Mouse (Mus musculus) MEL (cell line): Measurements from ENCODE around the gene Vps11. TPM values are rescaled to one million over a fixed set of nuclear protein-coding genes. Genes with fewer than 3 reads are reported as not detected.

Source experiments
- DNase-seq: peaks from one replicate; pipeline ENCODE4 v3.0.0; 2011; ENCODE audit warnings: low read depth, low spot score
- H3K27ac ChIP-seq: 2 replicates; pipeline ENCODE4 v1.5.1; 2012; ENCODE audit warnings: low read depth, mild to moderate bottlenecking, control low read depth, low read length, moderate library complexity; ENCODE audit not compliant: control insufficient read depth
- H3K27me3 ChIP-seq, 2 experiments: fragments of 150-350 bp in 1 of 2; sonication (generic) in 1 of 2; 2 replicates each; pipeline ENCODE4 v1.6.1; 2012; ENCODE audit warnings: low read length in 2 of 2, mild to moderate bottlenecking in 2 of 2, improper control_type of control experiment in 1 of 2, moderate library complexity in 1 of 2; ENCODE audit not compliant: insufficient read depth in 2 of 2, control insufficient read depth in 1 of 2
- H3K36me3 ChIP-seq, 2 experiments: 2 replicates each; pipeline ENCODE4 v1.6.1; 2012 to 2014; ENCODE audit warnings: low read length in 2 of 2, improper control_type of control experiment in 1 of 2, inconsistent platforms in 1 of 2, mild to moderate bottlenecking in 1 of 2; ENCODE audit not compliant: insufficient read depth in 2 of 2, control insufficient read depth in 1 of 2
- H3K4me1 ChIP-seq, 2 experiments: fragments of 150-350 bp in 1 of 2; sonication (generic) in 1 of 2; 2 replicates each; pipeline ENCODE4 v1.6.1; 2012; ENCODE audit warnings: low read length in 2 of 2, improper control_type of control experiment in 1 of 2, mild to moderate bottlenecking in 1 of 2; ENCODE audit not compliant: insufficient read depth in 2 of 2, control insufficient read depth in 1 of 2
- H3K4me3 ChIP-seq, 2 experiments: fragments of 150-350 bp in 1 of 2; sonication (generic) in 1 of 2; 2 replicates each; pipeline ENCODE4 v1.5.1; 2012; ENCODE audit warnings: low read depth in 2 of 2, low read length in 2 of 2, mild to moderate bottlenecking in 2 of 2, moderate library complexity in 2 of 2, control low read depth in 1 of 2, improper control_type of control experiment in 1 of 2; ENCODE audit not compliant: control insufficient read depth in 1 of 2, insufficient read depth in 1 of 2
- H3K79me2 ChIP-seq: 2 replicates; pipeline ENCODE4 v1.6.1; 2012; ENCODE audit warnings: mild to moderate bottlenecking, low read length, moderate library complexity; ENCODE audit not compliant: control insufficient read depth, poor library complexity, insufficient read depth
- H3K9ac ChIP-seq: 2 replicates; pipeline ENCODE4 v1.6.1; 2012; ENCODE audit warnings: low read depth, mild to moderate bottlenecking, control low read depth, low read length, moderate library complexity; ENCODE audit not compliant: control insufficient read depth, poor library complexity, severe bottlenecking
- H3K9me3 ChIP-seq: fragments of 150-350 bp; sonication (generic); replicated peaks from 2 replicates; pipeline ENCODE4 v1.6.1; 2012; ENCODE audit warnings: mild to moderate bottlenecking, low read length, improper control_type of control experiment, moderate library complexity; ENCODE audit not compliant: insufficient read depth
- BHLHE40 ChIP-seq: IDR thresholded peaks from 2 replicates; pipeline ENCODE4 v1.6.1; 2012; ENCODE audit warnings: low read depth, mild to moderate bottlenecking, inconsistent platforms, low read length, improper control_type of control experiment, borderline replicate concordance
- CHD1 ChIP-seq: IDR thresholded peaks from 2 replicates; pipeline ENCODE4 v1.6.1; 2012; ENCODE audit warnings: low read depth, mild to moderate bottlenecking, inconsistent platforms, low read length, improper control_type of control experiment
- CHD2 ChIP-seq: IDR thresholded peaks from 2 replicates; pipeline ENCODE4 v1.6.1; 2011; ENCODE audit warnings: low read length, improper control_type of control experiment
- E2F4 ChIP-seq: IDR thresholded peaks from 2 replicates; pipeline ENCODE4 v1.6.1; 2011; ENCODE audit warnings: low read depth, low read length, improper control_type of control experiment, borderline replicate concordance
- ELF1 ChIP-seq: IDR thresholded peaks from 2 replicates; pipeline ENCODE4 v1.6.1; 2014; ENCODE audit warnings: low read depth, mild to moderate bottlenecking, inconsistent platforms, low read length, improper control_type of control experiment, moderate library complexity
- EP300 ChIP-seq, 2 experiments: IDR thresholded peaks; 2 replicates each; pipeline ENCODE4 v1.6.1; 2011; ENCODE audit warnings: improper control_type of control experiment in 2 of 2, low read length in 2 of 2, low read depth in 1 of 2, mild to moderate bottlenecking in 1 of 2
- GABPA ChIP-seq: IDR thresholded peaks from 2 replicates; pipeline ENCODE4 v1.6.1; 2012; ENCODE audit warnings: low read depth, mild to moderate bottlenecking, inconsistent platforms, low read length, improper control_type of control experiment, moderate library complexity
- GATA1 ChIP-seq: IDR thresholded peaks from 2 replicates; pipeline ENCODE4 v1.6.1; 2011; ENCODE audit warnings: low read depth, low read length, improper control_type of control experiment
- KAT2A ChIP-seq: conservative IDR thresholded peaks from 2 replicates; pipeline ENCODE4 v1.6.1; 2012; ENCODE audit warnings: low read depth, low read length, improper control_type of control experiment, inconsistent platforms
- MAX ChIP-seq: IDR thresholded peaks from 2 replicates; pipeline ENCODE4 v1.6.1; 2011; ENCODE audit warnings: low read length, improper control_type of control experiment
- MAZ ChIP-seq: IDR thresholded peaks from 2 replicates; pipeline ENCODE4 v1.6.1; 2012; ENCODE audit warnings: low read depth, mild to moderate bottlenecking, inconsistent platforms, low read length, improper control_type of control experiment
- MEF2A ChIP-seq: IDR thresholded peaks from 2 replicates; pipeline ENCODE4 v1.6.1; 2014; ENCODE audit warnings: low read depth, mild to moderate bottlenecking, inconsistent platforms, low read length, improper control_type of control experiment; ENCODE audit not compliant: poor library complexity, insufficient replicate concordance, severe bottlenecking; ENCODE audit errors: extremely low read depth
- MXI1 ChIP-seq: IDR thresholded peaks from 2 replicates; pipeline ENCODE4 v1.6.1; 2011; ENCODE audit warnings: mild to moderate bottlenecking, low read depth, low read length, improper control_type of control experiment
- MYC ChIP-seq: IDR thresholded peaks from 2 replicates; pipeline ENCODE4 v1.6.1; 2011; ENCODE audit warnings: low read depth, mild to moderate bottlenecking, low read length, improper control_type of control experiment, moderate library complexity
- POLR2A ChIP-seq, 2 experiments: IDR thresholded peaks; 2 replicates each; pipeline ENCODE4 v1.6.1; 2011 to 2012; ENCODE audit warnings: low read length in 2 of 2, mild to moderate bottlenecking in 2 of 2, control low read depth in 1 of 2, improper control_type of control experiment in 1 of 2, low read depth in 1 of 2, moderate library complexity in 1 of 2; ENCODE audit not compliant: control insufficient read depth in 1 of 2, insufficient read depth in 1 of 2, poor library complexity in 1 of 2
- POLR2AphosphoS2 ChIP-seq: IDR thresholded peaks from 2 replicates; pipeline ENCODE4 v1.6.1; 2011; ENCODE audit warnings: low read length, improper control_type of control experiment
- POLR2AphosphoS5 ChIP-seq: IDR thresholded peaks from 2 replicates; pipeline ENCODE4 v1.6.1; 2012; ENCODE audit warnings: low read depth, borderline replicate concordance, mild to moderate bottlenecking, inconsistent platforms, low read length, moderate library complexity, mixed read lengths
- RAD21 ChIP-seq: IDR thresholded peaks from 2 replicates; pipeline ENCODE4 v1.6.1; 2011; ENCODE audit warnings: mild to moderate bottlenecking, low read depth, low read length, improper control_type of control experiment
- SIN3A ChIP-seq: IDR thresholded peaks from 2 replicates; pipeline ENCODE4 v1.6.1; 2012; ENCODE audit warnings: low read length, improper control_type of control experiment, inconsistent platforms
- SMC3 ChIP-seq: IDR thresholded peaks from 2 replicates; pipeline ENCODE4 v1.6.1; 2011; ENCODE audit warnings: low read depth, low read length, improper control_type of control experiment
- TAL1 ChIP-seq: IDR thresholded peaks from 2 replicates; pipeline ENCODE4 v1.6.1; 2012; ENCODE audit warnings: mild to moderate bottlenecking, inconsistent platforms, low read length, moderate library complexity, mixed read lengths
- UBTF ChIP-seq: IDR thresholded peaks from 2 replicates; pipeline ENCODE4 v1.6.1; 2012; ENCODE audit warnings: low read depth, mild to moderate bottlenecking, inconsistent platforms, low read length, improper control_type of control experiment, moderate library complexity, borderline replicate concordance; ENCODE audit not compliant: insufficient read depth
- USF1 ChIP-seq: IDR thresholded peaks from 2 replicates; pipeline ENCODE4 v1.6.1; 2014; ENCODE audit warnings: low read depth, mild to moderate bottlenecking, inconsistent platforms, low read length, improper control_type of control experiment, moderate library complexity
- USF2 ChIP-seq, 2 experiments: IDR thresholded peaks; 2 replicates each; pipeline ENCODE4 v1.6.1; 2011 to 2012; ENCODE audit warnings: improper control_type of control experiment in 2 of 2, low read length in 2 of 2, borderline replicate concordance in 1 of 2, inconsistent platforms in 1 of 2, low read depth in 1 of 2, mild to moderate bottlenecking in 1 of 2; ENCODE audit not compliant: insufficient read depth in 1 of 2
- ZC3H11A ChIP-seq: IDR thresholded peaks from 2 replicates; pipeline ENCODE4 v1.6.1; 2012; ENCODE audit warnings: low read depth, mild to moderate bottlenecking, inconsistent platforms, low read length, improper control_type of control experiment
- ZKSCAN1 ChIP-seq: IDR thresholded peaks from 2 replicates; pipeline ENCODE4 v1.6.1; 2012; ENCODE audit warnings: low read depth, mild to moderate bottlenecking, inconsistent platforms, low read length, improper control_type of control experiment, moderate library complexity
- ZMIZ1 ChIP-seq: IDR thresholded peaks from 2 replicates; pipeline ENCODE4 v1.6.1; 2012; ENCODE audit warnings: low read depth, mild to moderate bottlenecking, inconsistent platforms, low read length, improper control_type of control experiment, moderate library complexity
- ZNF384 ChIP-seq: IDR thresholded peaks from 2 replicates; pipeline ENCODE4 v1.6.1; 2012; ENCODE audit warnings: low read depth, mild to moderate bottlenecking, inconsistent platforms, low read length, improper control_type of control experiment
- polyA plus RNA-seq, 2 experiments: library from polyadenylated mRNA; stranded (reverse) in 1 of 2; unstranded in 1 of 2; fragments of >175 nt in 1 of 2; fragments of >200 nt in 1 of 2; gene quantifications; 2 replicates each; pipeline versions ENCODE4 v1.2.1 to v1.2.4; 2012; ENCODE audit warnings: low replicate concordance in 2 of 2, low read depth in 1 of 2; ENCODE audit not compliant: insufficient read length in 2 of 2, insufficient read depth in 1 of 2, missing spikeins in 1 of 2
- total RNA-seq: library from RNA; depleted of rRNA; stranded (reverse); fragments of 300-350 nt; gene quantifications from 2 replicates; pipeline ENCODE4 v1.2.3, GENCODE M21; 2012

Gene Vps11
- total and polyA plus RNA-seq, 3 experiments, result 18.6 to 27.1 TPM; not detected in 1

GRCm38 (mm10) chr9:44306532-44306931 is 54.9 kb downstream of the Vps11 start:
- Histone ChIP-seq H3K27me3 (no peaks in the 10 kb centered on the region), H3K79me2 (peaks cover 14% of the 10 kb centered on the region), H3K36me3 (peaks cover 0 to 9% of the 10 kb centered on the region in 2 experiments), H3K9ac (no peak overlapping the region), H3K4me3 (no peak overlapping the region), H3K27ac (no peak overlapping the region), H3K9me3 (no peaks in the 10 kb centered on the region), H3K4me1 (peaks cover 0 to 8% of the 10 kb centered on the region in 2 experiments; a peak in 2 of 4 replicates)
- TF ChIP-seq ZMIZ1 (no peak), MAZ (no peak), ELF1 (no peak), CHD2 (no peak), E2F4 (no peak), ZNF384 (no peak), EP300 (IDR thresholded peaks at IDR 0.05; ENCODE audit: low read depth in 1 of 2, low read length in 2 of 2) (no peak), RAD21 (no peak), KAT2A (no peak), UBTF (no peak), GABPA (no peak), MYC (no peak), ZKSCAN1 (no peak), MXI1 (no peak)
- no peak for DNase-seq

- H3K9ac ChIP-seq, result peak within 1 kb of the TSS; percentile 89
- H3K36me3 ChIP-seq, result peaks cover 3 to 9% of the 10 kb centered on the region in 2 experiments
- H3K4me1 ChIP-seq, result peaks cover 0 to 8% of the 10 kb centered on the region in 2 experiments; a peak in 2 of 4 replicates
- peak; percentile 99 for DNase-seq
- peak within 1 kb of the TSS; percentile 79 for H3K27ac ChIP-seq
- no peaks in the 10 kb centered on the region for H3K27me3 ChIP-seq
- H3K79me2 ChIP-seq, result peaks cover 14% of the 10 kb centered on the region
- H3K4me3 ChIP-seq, result peak within 1 kb of the TSS; percentile 75 to 96
- no peaks in the 10 kb centered on the region for H3K9me3 ChIP-seq
- TF ChIP-seq ZC3H11A (no peak), POLR2AphosphoS5 (no peak), GABPA (no peak), BHLHE40 (peak; percentile 52; the same call in 1 of the 2 replicates), MEF2A (no peak), GATA1 (no peak), TAL1 (no peak), MAX (peak; percentile 88), POLR2AphosphoS2 (peak; percentile 97), USF2 (IDR thresholded peaks at IDR 0.05; ENCODE audit: borderline replicate concordance in 1 of 2, insufficient read depth in 1 of 2, low read depth in 1 of 2, low read length in 2 of 2) (no peak), USF1 (peak; percentile 67), MXI1 (peak; percentile 82), SMC3 (no peak), E2F4 (peak; percentile 94; the same call in 1 of the 2 replicates), ZMIZ1 (peak; percentile 90), ELF1 (peak; percentile 99), UBTF (peak; percentile 82; the same call in 1 of the 2 replicates), KAT2A (no peak; the same call in 1 of the 2 replicates), MYC (peak; percentile 55; the same call in 1 of the 2 replicates), RAD21 (no peak), POLR2A (IDR thresholded peaks at IDR 0.05; ENCODE audit: control insufficient read depth in 1 of 2, insufficient read depth in 1 of 2, low read depth in 1 of 2, low read length in 2 of 2, poor library complexity in 1 of 2) (peak; percentile 79 to 98), ZNF384 (no peak), SIN3A (peak; percentile 100), CHD1 (no peak)
Observed at GRCm38 (mm10) chr9:44305466-44306079, 55.9 kb downstream of the Vps11 start, which contains the start of gene Hinfp. Hinfp (minus strand) TSS chr9:44305671.
